Mouse (Mus musculus) gastrocnemius, adult 18-20 months (tissue): Measurements from ENCODE around the gene Ring1. TPM values are rescaled to one million over a fixed set of nuclear protein-coding genes. Genes with fewer than 3 reads are reported as not detected.
"Not testable (repeated sequence)": the region's sequence is repeated elsewhere in the genome, so short reads cannot be mapped to it uniquely, and the experiment has no call there.

ENCODE experiments used
- DNase-seq: peaks from one replicate; pipeline ENCODE4 v3.0.0; 2021; ENCODE audit warnings: low spot score
- total RNA-seq, 2 experiments: library from RNA; stranded (reverse); gene quantifications; 2 replicates each; pipeline ENCODE4 v1.2.3; 2021

The Ring1 gene
- total RNA-seq, 2 experiments from 2014 or later, result 12.5 to 13.5 TPM

DNA sequence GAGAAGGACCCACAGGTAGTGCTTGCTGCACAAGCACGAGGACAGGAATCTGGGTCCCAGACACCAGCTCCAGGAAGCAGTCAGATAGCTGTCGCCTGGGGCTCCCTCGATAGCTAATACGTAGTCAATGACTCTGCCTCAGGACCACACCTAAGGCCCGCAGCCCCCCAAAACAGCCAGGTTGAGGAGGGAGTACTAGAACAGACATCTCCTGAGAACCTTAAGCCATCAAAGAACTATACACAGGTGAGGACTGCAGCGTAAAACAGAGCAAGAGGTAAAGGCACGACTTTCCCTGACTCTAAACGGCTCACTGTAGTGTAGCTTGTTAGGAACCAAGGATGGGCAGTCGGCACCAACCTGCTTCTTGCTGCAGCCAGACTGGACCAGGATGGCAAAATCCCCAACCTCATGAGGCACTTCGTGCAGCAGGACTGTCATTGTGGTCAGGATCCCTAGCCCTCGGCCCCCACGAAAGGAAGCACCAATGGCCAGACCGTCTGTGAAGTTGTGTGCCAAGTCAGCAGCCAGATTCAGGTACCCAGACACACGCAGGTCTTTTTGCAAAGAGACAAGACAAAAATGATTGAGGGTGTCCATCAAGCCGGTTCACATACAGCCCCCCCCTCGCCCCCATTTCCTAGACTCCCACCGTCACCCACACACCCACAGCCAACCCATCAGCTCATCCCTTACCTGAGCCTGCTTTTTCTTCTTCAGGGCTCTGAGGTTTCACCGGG, 4.8 kb upstream of the Ring1 start:
- DNase-seq, result no peak

DNA sequence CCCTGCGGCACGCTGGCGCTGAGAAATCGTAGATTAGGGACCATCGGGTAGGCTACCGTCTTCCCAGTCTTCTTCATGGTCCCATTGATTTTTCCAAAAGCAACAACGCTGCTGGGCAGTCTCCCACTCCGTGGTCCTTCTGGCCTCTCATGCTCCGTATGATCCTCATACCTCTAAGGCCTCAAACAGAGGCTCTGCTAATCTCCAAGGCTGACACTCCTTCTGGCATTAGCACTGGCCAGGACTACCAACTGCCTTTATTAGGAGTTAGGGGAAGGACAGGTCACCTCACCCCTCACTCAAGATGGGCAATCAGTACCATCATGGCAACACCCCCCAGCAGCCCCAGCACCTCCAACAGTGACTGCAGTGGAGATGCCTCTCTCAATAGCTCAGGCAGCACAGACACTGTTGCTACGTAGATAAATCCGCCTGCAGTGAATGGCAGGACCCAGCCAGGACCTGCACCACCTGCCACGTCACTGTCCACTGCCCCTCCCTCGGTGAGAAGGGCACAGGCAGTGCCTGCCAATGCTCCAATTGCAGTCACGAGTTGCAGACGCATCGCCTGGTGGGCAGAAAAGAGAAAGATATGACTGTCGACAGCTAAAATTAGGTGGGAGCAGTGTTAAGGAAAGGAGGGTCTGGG, 4.1 kb upstream of the Ring1 start:
- no peak for DNase-seq

DNA sequence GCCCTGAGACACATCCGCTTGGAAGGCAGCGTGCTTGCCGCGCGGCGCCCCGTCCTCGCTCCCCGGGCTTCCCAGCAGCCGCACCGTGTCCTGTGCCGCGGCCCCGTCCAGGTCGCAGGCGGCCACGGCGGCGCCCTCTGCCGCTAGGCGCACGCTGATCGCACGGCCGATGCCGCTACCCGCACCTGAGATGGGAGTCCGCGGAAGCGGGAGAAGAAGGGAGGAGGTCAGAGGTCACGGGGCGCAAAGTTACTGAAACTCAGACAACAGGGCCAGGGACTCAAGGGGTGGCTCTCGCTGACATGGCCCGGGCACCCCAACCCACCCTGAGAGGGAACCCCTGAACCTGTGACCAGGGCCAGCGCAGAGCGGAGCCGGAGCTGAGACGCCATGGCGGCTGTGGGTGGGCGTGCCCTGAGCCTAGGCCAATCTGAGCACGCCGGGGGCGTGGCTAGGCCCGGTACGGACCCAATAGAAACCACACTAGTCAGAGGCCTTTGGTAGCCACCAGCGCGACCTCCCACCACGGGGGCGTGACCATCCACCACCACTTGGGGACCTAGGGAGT, 3.3 kb upstream of the Ring1 start, which contains the start of gene H2-Ke6:
H2-Ke6 (minus strand) TSS at position 405 of the 568 bp plus-strand sequence.
- peak; percentile 93 for DNase-seq

DNA sequence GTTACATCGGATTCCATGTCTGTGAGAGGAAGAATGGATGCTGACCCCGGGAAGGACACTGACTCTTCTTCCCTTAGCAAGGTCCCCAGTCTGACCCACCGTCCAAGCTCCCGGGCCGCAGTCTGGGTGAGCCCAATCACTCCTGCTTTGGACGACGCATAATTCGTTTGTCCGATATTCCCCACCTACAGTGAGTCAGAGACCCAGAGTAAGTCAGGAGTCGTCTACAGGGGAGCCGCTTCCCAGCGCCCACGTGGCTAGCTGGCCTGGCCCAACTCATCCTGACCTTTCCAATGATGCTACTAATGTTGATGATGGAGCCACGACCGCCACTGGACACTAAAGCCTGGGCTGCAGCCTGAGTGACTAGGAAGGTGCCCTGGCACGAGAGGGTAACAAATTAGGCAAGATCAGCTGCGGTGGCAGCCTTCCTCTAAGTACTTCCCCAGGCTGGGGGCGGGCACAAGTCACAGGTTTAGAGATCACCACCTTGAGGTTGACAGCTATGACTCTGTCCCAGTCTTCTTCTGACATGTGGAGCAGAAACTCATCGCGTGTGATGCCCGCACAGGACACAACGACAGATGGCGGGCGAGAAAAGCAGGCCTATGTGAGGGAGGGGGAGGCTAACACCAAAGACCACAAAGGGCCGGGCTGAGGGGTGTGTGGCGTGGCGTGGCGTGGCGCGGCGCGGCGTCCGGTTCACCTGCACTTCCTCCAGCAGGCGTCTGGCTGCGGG, 2.6 kb upstream of the Ring1 start:
- DNase-seq, result no peak

DNA sequence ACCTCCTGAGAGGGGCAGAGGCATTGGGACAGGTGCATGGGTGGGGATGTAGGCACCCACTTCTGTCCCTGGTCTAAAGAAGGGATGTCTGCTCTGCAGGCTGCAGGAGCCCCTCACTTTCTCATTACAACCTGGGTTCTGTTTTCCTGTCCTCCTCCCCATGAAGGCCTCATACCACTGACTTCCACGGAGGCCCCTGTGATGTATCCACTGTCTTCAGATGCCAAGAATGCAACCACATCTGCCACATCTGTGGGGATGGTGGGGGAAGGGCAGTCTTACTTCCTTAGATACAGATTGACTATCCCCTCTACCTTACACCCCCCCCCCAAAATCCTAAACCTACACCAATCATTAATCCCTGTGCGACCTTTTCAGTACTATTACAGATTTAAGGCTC, 1.7 kb upstream of the Ring1 start:
- DNase-seq, result no peak

DNA sequence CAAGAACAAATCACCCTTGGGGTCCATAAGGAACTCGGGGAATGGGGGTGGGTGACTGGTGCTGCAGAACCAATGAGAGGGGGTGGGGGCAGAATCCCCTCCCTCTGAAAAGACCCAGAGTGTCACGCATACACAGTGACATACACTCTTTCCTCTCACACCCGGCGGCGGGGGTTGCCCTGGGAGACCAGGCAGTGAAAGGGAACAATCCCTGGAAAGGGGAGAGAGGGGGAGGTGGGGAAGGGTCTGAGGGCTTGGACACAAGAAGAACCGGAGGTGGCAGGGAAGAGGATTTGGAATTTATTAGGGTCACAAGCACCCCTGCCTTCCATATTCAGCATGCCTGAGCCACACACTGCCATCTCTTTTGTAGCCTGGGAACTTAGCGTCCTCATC, 1.3 kb upstream of the Ring1 start:
- DNase-seq, result no peak

DNA sequence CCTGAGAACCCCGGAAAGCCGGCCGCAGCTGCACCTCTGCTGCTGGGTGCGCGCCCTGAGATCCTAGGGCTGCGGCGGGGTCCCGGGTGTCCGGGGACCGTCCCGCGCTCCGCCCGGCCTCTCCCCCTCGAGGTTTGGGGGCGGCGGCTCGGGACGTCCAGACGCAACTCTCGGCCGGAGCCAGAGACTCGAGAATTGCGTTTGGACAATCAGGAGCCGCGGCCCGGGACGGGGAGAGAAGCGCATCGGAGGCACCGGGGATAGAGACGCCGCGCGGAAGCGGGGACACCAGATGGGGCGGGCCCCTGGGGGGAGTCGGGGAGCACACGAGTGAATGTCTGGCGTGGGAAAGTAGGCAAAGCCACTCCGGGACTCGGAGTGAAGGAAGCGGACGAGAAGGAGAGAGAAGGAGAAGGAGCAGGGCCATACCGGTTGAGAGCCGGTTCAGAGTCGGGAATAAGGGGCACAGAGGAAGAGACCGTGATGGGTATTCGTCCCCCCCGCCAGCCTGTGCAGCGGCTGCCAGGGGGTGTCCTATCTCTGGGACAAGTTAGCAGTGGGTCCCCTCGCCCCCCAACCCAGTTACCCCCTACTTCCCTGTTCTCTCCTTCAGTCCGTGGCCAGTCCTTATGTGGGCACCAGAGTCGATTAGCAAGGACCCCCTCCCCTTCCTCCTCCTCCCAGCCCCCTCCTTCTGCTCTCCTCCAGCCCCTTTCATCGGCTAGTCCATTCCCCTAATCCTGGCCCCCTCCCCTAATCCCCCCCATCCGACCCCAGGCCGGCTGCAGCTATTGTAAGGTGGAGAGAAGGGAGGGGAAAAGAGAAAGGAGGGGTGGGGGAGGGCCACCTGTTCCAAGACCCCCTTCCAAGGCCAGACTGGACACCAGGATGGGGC, 628 bp upstream of the Ring1 start:
- DNase-seq, result no peak

DNA sequence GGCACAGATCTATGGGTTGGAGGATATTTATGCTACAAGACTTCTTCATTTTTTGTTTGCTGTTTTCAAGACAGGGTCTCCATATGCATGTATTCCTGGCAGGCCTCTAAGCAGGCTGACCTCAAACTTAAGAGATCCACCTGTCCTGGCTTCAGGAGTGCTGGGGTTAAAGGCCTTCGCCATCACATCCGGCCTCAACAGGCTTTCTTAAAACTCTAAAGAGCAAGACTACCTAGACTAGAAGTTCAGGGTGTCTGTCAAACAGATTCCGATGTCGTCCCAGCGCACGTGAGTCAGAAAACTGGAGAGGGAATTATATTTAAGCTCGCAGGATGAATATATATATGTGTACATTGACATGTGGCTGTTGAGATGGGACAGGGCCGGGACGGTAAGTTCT, 802 bp downstream of the Ring1 start:
- DNase-seq, result no peak

DNA sequence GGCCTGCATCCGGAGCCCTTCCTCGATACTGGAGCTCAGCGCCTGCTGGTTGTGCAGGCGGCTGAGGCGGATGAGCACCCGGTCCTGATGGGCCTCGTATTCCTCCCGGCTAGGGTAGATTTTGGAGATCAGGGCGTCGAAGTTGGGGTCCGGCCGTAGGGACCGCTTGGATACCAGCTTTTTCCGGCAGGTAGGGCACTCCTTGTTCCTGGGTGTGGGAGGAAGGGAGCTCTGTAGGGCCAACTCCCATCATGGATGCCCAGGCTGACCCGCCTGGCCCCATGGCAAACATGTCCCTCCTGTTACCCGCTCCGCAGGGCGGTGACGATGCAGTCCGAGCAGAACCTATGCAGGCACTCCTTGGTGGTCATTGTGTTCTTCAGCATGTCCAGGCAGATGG, 1.5 kb downstream of the Ring1 start:
- no peak for DNase-seq

DNA sequence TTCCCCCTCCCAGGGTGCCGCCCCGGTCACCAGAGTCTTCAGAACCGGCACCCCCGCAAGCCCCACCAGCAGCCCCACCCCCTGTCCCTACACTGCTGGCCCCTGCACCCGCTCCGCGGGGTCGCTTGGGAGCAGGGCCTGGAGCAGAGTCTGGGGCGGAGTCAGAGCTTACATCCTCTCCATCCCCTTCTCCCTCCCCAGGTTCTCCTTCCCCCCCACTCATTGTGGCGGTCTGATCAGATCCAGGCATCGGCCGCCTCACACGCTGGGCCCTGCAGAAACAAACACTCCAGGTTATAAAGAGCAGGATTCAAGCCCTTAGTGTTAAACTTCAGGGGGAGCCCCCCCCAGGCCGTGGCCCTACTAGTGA, 2.1 kb downstream of the Ring1 start:
- no peak for DNase-seq

DNA sequence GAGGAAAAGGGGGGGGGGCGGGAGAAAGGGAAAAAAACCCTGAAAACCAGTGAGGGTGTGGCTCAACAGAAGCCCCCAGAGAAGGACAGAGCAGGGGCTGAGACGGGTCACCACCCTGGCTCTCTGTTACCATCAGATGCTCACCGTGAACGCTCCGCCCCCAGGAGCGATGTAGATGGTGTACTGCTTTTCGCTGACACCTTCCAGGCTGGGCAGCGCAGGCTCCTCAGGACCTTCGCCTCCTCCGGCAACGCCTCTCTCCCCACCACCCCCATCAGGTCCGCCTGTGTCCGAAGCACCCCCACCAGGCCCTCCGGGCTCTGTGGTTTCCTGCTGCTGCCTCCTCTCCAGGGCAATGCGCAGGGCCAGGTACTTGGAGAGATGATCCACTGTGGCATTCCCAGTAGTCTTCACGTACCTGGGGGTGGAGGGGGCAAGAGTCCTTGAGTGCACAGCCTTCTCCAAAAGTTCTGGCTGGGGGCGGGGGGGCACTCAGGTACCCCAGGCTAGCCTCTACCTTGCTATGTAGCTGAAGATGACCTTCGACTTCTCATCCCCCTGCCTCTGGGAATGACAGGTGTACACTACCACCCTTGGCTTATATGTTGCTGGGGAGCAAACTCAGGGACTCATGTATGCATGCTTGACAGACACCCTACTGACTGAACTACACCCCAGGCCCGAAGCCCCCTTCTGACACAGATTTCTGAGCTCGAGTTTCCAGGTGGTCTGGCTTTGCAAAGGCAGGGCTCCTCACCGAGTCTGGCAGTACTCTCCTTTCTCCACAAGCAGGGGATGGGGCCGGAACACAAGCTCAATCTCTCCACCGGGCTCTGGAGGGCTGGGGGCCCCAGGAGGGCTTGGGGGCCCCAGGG, 2.7 kb downstream of the Ring1 start:
- DNase-seq, result no peak

DNA sequence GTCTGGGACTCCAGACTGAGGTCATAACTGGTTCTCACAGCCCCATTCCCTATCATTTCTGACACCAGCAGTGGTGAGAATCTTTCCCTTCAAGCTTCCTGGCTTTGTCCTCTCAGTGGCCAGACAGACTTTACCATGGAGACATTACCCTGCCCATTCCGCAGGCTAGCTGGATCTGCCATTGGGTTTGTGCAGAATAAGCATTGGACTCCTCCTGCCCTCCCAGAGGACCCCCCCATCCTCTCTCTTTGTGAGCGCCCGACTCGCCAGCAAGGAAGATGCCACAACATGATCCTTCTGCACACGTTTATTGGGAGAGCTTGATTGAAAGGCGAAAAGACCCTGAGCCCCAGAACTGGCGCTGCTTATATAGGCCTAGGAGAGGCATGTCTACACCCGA, 11.0 kb downstream of the Ring1 start:
- no peak for DNase-seq

DNA sequence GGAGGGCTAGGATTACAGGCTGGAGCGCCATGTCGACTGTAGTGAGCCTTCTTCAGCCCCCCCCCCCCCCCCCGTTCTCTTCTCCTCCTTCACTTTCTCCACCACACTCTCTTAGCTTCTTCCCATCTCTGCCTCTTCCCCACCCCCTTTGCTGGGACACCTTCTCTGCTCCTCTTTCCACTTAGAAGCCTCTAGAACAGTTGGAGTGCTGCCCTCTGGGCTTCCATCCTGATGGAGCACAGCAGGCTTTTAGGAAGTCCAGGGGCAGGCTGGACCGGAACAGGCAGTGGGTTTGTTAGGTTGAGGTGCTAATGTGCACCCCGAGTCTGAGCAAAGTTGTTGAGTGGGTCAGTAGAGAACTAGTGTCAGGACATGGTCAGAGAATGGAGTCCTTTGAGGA, 14.3 kb downstream of the Ring1 start:
- no peak for DNase-seq

DNA sequence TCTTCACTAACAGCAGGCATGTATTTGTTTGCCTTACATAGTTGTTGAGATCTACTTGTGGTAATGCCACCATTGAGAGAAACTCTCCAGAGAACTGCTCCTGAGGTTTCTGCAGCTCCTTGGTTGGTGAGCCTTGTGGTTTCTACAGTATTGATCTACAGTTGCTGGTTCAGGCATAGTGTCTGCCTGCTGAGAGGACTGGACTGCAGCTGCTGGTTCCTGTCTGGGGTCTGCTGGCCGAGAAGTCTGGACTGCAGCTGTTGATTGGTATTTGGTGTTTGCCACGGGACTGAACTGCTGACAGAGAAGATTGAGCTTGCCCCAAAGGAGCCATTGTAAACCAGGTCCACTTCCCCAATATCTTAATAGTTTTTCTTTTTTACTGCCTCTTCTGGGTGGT, 17.9 kb downstream of the Ring1 start:
- no peak for DNase-seq

DNA sequence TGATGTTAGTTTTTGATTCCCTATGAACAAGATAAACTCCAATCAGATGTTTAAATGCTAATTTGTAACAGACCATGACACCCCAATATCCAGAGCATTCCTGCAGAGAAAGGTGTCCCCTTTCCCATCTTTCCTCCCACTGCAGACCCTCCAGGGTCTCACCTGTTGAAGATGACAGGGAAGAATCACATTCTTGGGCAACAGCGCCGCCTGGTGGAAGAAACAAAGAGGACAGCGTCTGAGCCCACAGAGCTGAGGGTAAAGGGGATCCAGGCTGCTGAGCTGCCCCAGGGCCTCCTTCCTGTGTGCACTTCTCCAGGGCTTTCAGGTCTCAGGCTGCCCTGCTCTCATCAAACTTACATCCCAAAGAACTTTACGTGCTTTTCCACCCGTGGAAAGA, 21.1 kb downstream of the Ring1 start:
- no peak for DNase-seq

DNA sequence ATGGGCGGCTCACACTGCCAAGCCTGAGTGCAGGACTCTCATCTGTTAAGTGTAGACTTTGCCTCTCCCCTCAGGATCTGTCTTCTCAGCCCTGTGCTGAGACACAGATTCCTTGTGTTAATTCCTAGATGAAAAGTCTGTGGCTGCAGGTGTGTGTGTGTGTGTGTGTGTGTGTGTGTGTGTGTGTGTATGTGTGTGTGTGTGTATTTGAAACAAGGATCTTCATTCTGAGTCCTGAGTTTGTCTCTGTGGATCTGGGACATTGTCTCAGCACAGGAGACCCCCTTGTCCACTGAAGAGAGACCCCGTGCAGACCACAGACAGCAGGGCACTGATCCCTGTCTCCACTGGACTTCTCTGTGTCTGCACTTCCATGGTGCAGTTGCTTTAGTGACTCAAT, 23.7 kb downstream of the Ring1 start:
- DNase-seq, result not testable (repeated sequence)

DNA sequence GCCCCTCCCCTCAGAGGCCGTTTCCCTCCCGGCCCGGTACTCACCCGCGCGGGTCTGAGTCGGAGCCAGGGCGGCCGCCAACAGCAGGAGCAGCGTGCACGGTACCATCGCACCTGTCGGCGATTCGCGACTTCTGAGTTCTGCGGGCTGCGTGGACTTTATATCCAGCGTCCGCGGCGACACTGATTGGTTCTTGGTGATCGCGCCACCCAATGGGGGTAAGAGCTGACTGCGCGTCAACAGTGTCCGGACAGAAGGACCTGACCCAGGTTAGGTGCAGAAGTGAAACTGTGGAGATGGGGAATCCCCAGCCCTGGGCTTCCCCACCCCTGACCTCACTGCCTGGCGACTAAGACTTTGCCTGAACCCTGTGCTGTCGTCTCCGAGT, 24.3 kb downstream of the Ring1 start, which contains the start of gene H2-K1:
H2-K1 (minus strand) TSS at position 198 of the 388 bp plus-strand sequence.
- peak; percentile 93 for DNase-seq

DNA sequence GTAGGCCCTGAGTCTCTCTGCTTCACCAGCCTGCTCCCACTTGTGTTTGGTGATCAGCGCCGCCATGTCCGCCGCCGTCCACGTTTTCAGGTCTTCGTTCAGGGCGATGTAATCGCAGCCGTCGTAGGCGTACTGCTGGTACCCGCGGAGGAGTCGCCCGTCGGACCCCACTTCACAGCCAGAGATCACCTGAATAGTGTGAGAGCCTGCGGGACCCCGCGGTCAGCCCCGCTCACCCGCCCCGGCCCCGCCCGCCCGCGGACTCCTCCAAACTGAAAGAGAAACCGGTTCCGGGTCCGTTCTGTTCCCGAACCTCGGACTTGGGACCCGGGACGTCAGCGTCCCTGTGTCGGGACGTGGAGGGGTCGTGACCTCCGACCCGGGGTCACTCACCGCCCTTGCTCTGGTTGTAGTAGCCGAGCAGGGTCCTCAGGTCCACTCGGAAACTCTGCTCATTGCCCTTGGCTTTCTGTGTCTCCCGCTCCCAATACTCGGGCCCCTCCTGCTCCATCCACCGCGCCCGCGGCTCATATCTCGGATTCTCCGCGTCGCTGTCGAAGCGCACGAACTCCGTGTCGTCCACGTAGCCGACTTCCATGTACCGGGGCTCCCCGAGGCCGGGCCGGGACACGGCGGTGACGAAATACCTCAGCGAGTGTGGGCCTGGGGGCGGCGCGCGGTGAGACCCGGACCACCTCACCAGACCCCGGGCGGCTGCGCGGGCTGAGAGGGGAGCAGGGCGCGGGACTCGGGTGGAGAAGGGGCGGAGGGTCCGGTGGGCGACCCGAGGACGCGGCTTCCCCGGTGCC, 24.9 kb downstream of the Ring1 start:
- no peak for DNase-seq

DNA sequence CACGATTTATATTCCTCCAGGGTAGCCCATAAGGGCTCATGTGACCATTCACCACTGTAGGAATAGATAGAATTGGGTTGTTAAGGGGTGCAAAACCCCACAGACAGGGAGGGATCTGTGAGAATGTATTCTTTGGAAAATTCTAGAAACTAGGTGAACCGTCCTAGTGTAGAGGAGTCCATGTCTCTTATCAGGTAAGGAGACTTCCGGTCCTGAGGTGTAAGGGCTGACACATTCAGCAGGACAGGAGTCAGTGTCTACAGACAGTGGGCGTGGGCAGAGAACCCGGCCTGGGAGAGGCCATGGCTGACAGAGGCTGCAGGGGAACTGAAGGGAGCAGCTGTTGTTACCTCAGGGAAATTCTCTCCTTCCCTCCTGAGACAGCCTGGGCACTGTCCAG, 25.8 kb downstream of the Ring1 start:
- not testable (repeated sequence) for DNase-seq
